Mouse (Mus musculus): ENCODE measurements around the gene Trmt13. TPM values are rescaled to one million over a fixed set of nuclear protein-coding genes. Genes with fewer than 3 reads are reported as not detected.

The Trmt13 gene
- polyA plus RNA-seq, 1 experiment from 2014 or later: 7.6 TPM

- Histone ChIP-seq H3K9me3 (ENCODE audit: low read length) (no peaks in the 10 kb centered on the region), H3K27me3 (ENCODE audit: insufficient read depth, low read length) (no peaks in the 10 kb centered on the region), H3K36me3 (replicated peaks; ENCODE audit: insufficient read depth, low read length) (peaks cover 8% of the 10 kb centered on the region), H3K4me2 (ENCODE audit: low read depth, low read length) (no peak overlapping the region), H3K27ac (ENCODE audit: low read depth) (no peak overlapping the region), H3K9ac (replicated peaks) (no peak overlapping the region), H3K4me1 (ENCODE audit: insufficient read depth) (peaks cover 6% of the 10 kb centered on the region; the same call in 1 of the 2 replicates), H3K4me3 (ENCODE audit: low read depth, low read length) (no peak overlapping the region)
- ATAC-seq (no peak), DNase-seq (no peak)
- 60% methylated on average over 5 of the region's 5 CpGs for WGBS (ENCODE audit: insufficient replicate concordance)
- TF ChIP-seq EP300 (IDR thresholded peaks at IDR 0.05; ENCODE audit: low read depth) (no peak), CTCF (IDR thresholded peaks at IDR 0.05; ENCODE audit: low read depth) (no peak)
These were observed 13.4 kb downstream of the Trmt13 start for GRCm38 (mm10) chr3:116601005-116601404.

GRCm38 (mm10) chr3:116599705-116600104 is 14.7 kb downstream of the Trmt13 start:
- H3K4me2 ChIP-seq (ENCODE audit: low read depth, low read length): no peak overlapping the region
- H3K4me3 ChIP-seq (ENCODE audit: low read depth, low read length): no peak overlapping the region
- peaks cover 6% of the 10 kb centered on the region for H3K36me3 ChIP-seq (replicated peaks; ENCODE audit: insufficient read depth, low read length)
- DNase-seq: no peak
- no peaks in the 10 kb centered on the region for H3K9me3 ChIP-seq (ENCODE audit: low read length)
- no peak for ATAC-seq
- no peaks in the 10 kb centered on the region for H3K27me3 ChIP-seq (ENCODE audit: insufficient read depth, low read length)
- H3K9ac ChIP-seq (replicated peaks): no peak overlapping the region
- 69% methylated on average over 2 of the region's 2 CpGs for WGBS (ENCODE audit: insufficient replicate concordance)
- no peak overlapping the region for H3K27ac ChIP-seq (ENCODE audit: low read depth)
- TF ChIP-seq EP300 (IDR thresholded peaks at IDR 0.05; ENCODE audit: low read depth) (no peak), CTCF (IDR thresholded peaks at IDR 0.05; ENCODE audit: low read depth) (no peak)
- H3K4me1 ChIP-seq (ENCODE audit: insufficient read depth): peaks cover 8% of the 10 kb centered on the region; the same call in 1 of the 2 replicates

- ATAC-seq (no peak), DNase-seq (no peak)
- peaks cover 12% of the 10 kb centered on the region; the same call in 1 of the 2 replicates for H3K4me1 ChIP-seq (ENCODE audit: insufficient read depth)
- H3K36me3 ChIP-seq (replicated peaks; ENCODE audit: insufficient read depth, low read length): peaks cover 8% of the 10 kb centered on the region
- H3K4me3 ChIP-seq (ENCODE audit: low read depth, low read length): peak overlapping the region; percentile 92
- TF ChIP-seq EP300 (IDR thresholded peaks at IDR 0.05; ENCODE audit: low read depth): no peak
- no peak for TF ChIP-seq CTCF (IDR thresholded peaks at IDR 0.05; ENCODE audit: low read depth)
- peak overlapping the region; percentile 66 for H3K27ac ChIP-seq (ENCODE audit: low read depth)
- 7% methylated on average over 10 of the region's 10 CpGs for WGBS (ENCODE audit: insufficient replicate concordance)
- H3K4me2 ChIP-seq (ENCODE audit: low read depth, low read length): peak overlapping the region; percentile 79
- no peaks in the 10 kb centered on the region for H3K9me3 ChIP-seq (ENCODE audit: low read length)
- H3K27me3 ChIP-seq (ENCODE audit: insufficient read depth, low read length): no peaks in the 10 kb centered on the region
- H3K9ac ChIP-seq (replicated peaks): peak overlapping the region; percentile 80
These were observed 18.8 kb downstream of the Trmt13 start for GRCm38 (mm10) chr3:116595603-116595991.

- peaks cover 8% of the 10 kb centered on the region for H3K36me3 ChIP-seq (replicated peaks; ENCODE audit: insufficient read depth, low read length)
- under 1% methylated on average over 64 of the region's 65 CpGs for WGBS (ENCODE audit: insufficient replicate concordance)
- H3K9ac ChIP-seq (replicated peaks): peak within 1 kb of the TSS; percentile 80
- TF ChIP-seq CTCF (IDR thresholded peaks at IDR 0.05; ENCODE audit: low read depth): no peak
- peak; percentile 77; the same call in 1 of the 2 replicates for TF ChIP-seq EP300 (IDR thresholded peaks at IDR 0.05; ENCODE audit: low read depth)
- peak; percentile 99 for DNase-seq
- peak; percentile 97 for ATAC-seq
- H3K9me3 ChIP-seq (ENCODE audit: low read length): no peaks in the 10 kb centered on the region
- H3K4me3 ChIP-seq (ENCODE audit: low read depth, low read length): peak within 1 kb of the TSS; percentile 92
- H3K27me3 ChIP-seq (ENCODE audit: insufficient read depth, low read length): no peaks in the 10 kb centered on the region
- peak within 1 kb of the TSS; percentile 79 for H3K4me2 ChIP-seq (ENCODE audit: low read depth, low read length)
- H3K27ac ChIP-seq (ENCODE audit: low read depth): peak within 1 kb of the TSS; percentile 82
- H3K4me1 ChIP-seq (ENCODE audit: insufficient read depth): peaks cover 12% of the 10 kb centered on the region; the same call in 1 of the 2 replicates
These were observed 19.4 kb downstream of the Trmt13 start, which contains the start of gene Sass6 for GRCm38 (mm10) chr3:116594728-116595602. TSS of gene Sass6 (plus strand) at chr3:116594982.

GRCm38 (mm10) chr3:116594076-116594727 is 20.2 kb downstream of the Trmt13 start:
- Histone ChIP-seq H3K4me1 (ENCODE audit: insufficient read depth) (peaks cover 12% of the 10 kb centered on the region; the same call in 1 of the 2 replicates), H3K27ac (ENCODE audit: low read depth) (peak overlapping the region; percentile 82), H3K4me3 (ENCODE audit: low read depth, low read length) (peak overlapping the region; percentile 92), H3K4me2 (ENCODE audit: low read depth, low read length) (peak overlapping the region; percentile 79), H3K9ac (replicated peaks) (peak overlapping the region; percentile 80), H3K36me3 (replicated peaks; ENCODE audit: insufficient read depth, low read length) (peaks cover 16% of the 10 kb centered on the region), H3K9me3 (ENCODE audit: low read length) (no peaks in the 10 kb centered on the region), H3K27me3 (ENCODE audit: insufficient read depth, low read length) (no peaks in the 10 kb centered on the region)
- TF ChIP-seq EP300 (IDR thresholded peaks at IDR 0.05; ENCODE audit: low read depth): no peak
- peak; percentile 37; the same call in 1 of the 2 replicates for TF ChIP-seq CTCF (IDR thresholded peaks at IDR 0.05; ENCODE audit: low read depth)
- DNase-seq: no peak
- peak; percentile 62 for ATAC-seq
- 2% methylated on average over 21 of the region's 22 CpGs for WGBS (ENCODE audit: insufficient replicate concordance)

- DNase-seq (no peak), ATAC-seq (no peak)
- 93% methylated on average over 9 of the region's 9 CpGs for WGBS (ENCODE audit: insufficient replicate concordance)
These were observed 32.2 kb downstream of the Trmt13 start for GRCm38 (mm10) chr3:116582201-116582600.

More at GRCm38 (mm10) chr3:116582201-116582600, 32.2 kb downstream of the Trmt13 start:
- no peaks in the 10 kb centered on the region for H3K27me3 ChIP-seq (ENCODE audit: insufficient read depth, low read length)
- no peak overlapping the region for H3K4me2 ChIP-seq (ENCODE audit: low read depth, low read length)
- no peak overlapping the region for H3K9ac ChIP-seq (replicated peaks)
- peaks cover 45% of the 10 kb centered on the region for H3K36me3 ChIP-seq (replicated peaks; ENCODE audit: insufficient read depth, low read length)
- no peak overlapping the region for H3K4me3 ChIP-seq (ENCODE audit: low read depth, low read length)
- no peak overlapping the region for H3K27ac ChIP-seq (ENCODE audit: low read depth)
- TF ChIP-seq CTCF (IDR thresholded peaks at IDR 0.05; ENCODE audit: low read depth) (no peak), EP300 (IDR thresholded peaks at IDR 0.05; ENCODE audit: low read depth) (no peak)
- H3K9me3 ChIP-seq (ENCODE audit: low read length): no peaks in the 10 kb centered on the region
- no peaks in the 10 kb centered on the region for H3K4me1 ChIP-seq (ENCODE audit: insufficient read depth)
